Mouse (Mus musculus) thymus, postnatal 4 days (tissue): Measurements from ENCODE around the gene Slc5a9.
A peak's percentile ranks its signal among the peaks of the same experiment; 100 is the strongest.
"Not testable (repeated sequence)": the region's sequence is repeated elsewhere in the genome, so short reads cannot be mapped to it uniquely, and the experiment has no call there.

Source experiments
- DNase-seq: peaks from one replicate; pipeline ENCODE4 v3.0.0; 2021

Slc5a9 gene

GRCm38 (mm10) chr4:111902775-111903174, at the start of gene Slc5a9:
TSS of gene Slc5a9 (minus strand) at chr4:111902918.
- DNase-seq: no peak

- no peak for DNase-seq
Measured at GRCm38 (mm10) chr4:111919092-111919491, 16.4 kb upstream of the Slc5a9 start, which contains the start of gene Skint8. TSS of gene Skint8 (plus strand) at chr4:111919392.

- no peak for DNase-seq
Measured at GRCm38 (mm10) chr4:111907926-111908325, 5.2 kb upstream of the Slc5a9 start.

GRCm38 (mm10) chr4:111901473-111901872, 1.2 kb downstream of the Slc5a9 start:
- DNase-seq: no peak

- DNase-seq: not testable (repeated sequence)
Measured at GRCm38 (mm10) chr4:111900491-111900890, 2.2 kb downstream of the Slc5a9 start.

GRCm38 (mm10) chr4:111898566-111898965, 4.2 kb downstream of the Slc5a9 start:
- DNase-seq: no peak

GRCm38 (mm10) chr4:111897755-111898154, 5.0 kb downstream of the Slc5a9 start:
- DNase-seq: no peak

- DNase-seq: no peak
Measured at GRCm38 (mm10) chr4:111892138-111892537, 10.6 kb downstream of the Slc5a9 start.

GRCm38 (mm10) chr4:111886607-111887006, 16.1 kb downstream of the Slc5a9 start:
- peak; percentile 80 for DNase-seq

GRCm38 (mm10) chr4:111886018-111886417, 16.7 kb downstream of the Slc5a9 start:
- peak; percentile 79 for DNase-seq

GRCm38 (mm10) chr4:111883543-111883942, 19.2 kb downstream of the Slc5a9 start:
- no peak for DNase-seq

- DNase-seq: peak; percentile 25
Measured at GRCm38 (mm10) chr4:111880112-111880875, 22.4 kb downstream of the Slc5a9 start.

GRCm38 (mm10) chr4:111867743-111868401, 34.8 kb downstream of the Slc5a9 start:
- no peak for DNase-seq

GRCm38 (mm10) chr4:111866701-111867100, 36.0 kb downstream of the Slc5a9 start:
- no peak for DNase-seq

- no peak for DNase-seq
Measured at GRCm38 (mm10) chr4:111852626-111853025, 50.1 kb downstream of the Slc5a9 start.

GRCm38 (mm10) chr4:111838882-111839281, 63.8 kb downstream of the Slc5a9 start:
- no peak for DNase-seq
